Mouse (Mus musculus): ENCODE results near the gene Skiv2l. TPM values are rescaled to one million over a fixed set of nuclear protein-coding genes. Genes with fewer than 3 reads are reported as not detected.
A peak's percentile ranks its signal among the peaks of the same experiment; 100 is the strongest.

The Skiv2l gene
- total RNA-seq (2021) = 10 to 100 TPM; 70.9 to 80.2 TPM
- long read RNA-seq, experiment 1, full-length matches to known transcripts = 21 of 60 reads
- long read RNA-seq, experiment 1, partial matches to known transcripts = 25 of 60 reads
- long read RNA-seq, experiment 1, other reads (novel, unspliced or antisense) = 14 of 60 reads
- long read RNA-seq, experiment 2, transcript Skiv2l-201 (28 exons, 3,951 nt) = major isoform, 50 of 158 reads
- long read RNA-seq, experiment 2, partial matches to known transcripts = 67 of 158 reads
- long read RNA-seq, experiment 2, other reads (novel, unspliced or antisense) = 41 of 158 reads

- DNase-seq (ENCODE audit: low spot score in 2 of 2) = peak; percentile 96 to 98
These were observed at the start of gene Skiv2l, which contains the start of gene Nelfe for GRCm38 (mm10) chr17:34849722-34850516. Gene Skiv2l (minus strand): TSS chr17:34850210. Gene Nelfe (plus strand): TSS chr17:34850391.

- DNase-seq (ENCODE audit: low spot score in 2 of 2) = peak in 1 of 2 experiments; percentile 45
These were observed 49.3 kb upstream of the Skiv2l start for GRCm38 (mm10) chr17:34899053-34899889.

- DNase-seq (ENCODE audit: low spot score in 2 of 2) = no peak
These were observed 48.7 kb upstream of the Skiv2l start for GRCm38 (mm10) chr17:34898706-34899052.

GRCm38 (mm10) chr17:34898160-34898586 lies 48.2 kb upstream of the Skiv2l start, which contains the start of the genes C2 and Ehmt2:
Gene C2 (minus strand): TSS chr17:34898265.
Gene Ehmt2 (plus strand): TSS chr17:34898469.
- DNase-seq (ENCODE audit: low spot score in 2 of 2) = peak; percentile 64 to 69

- no peak for DNase-seq (ENCODE audit: low spot score in 2 of 2)
These were observed 47.6 kb upstream of the Skiv2l start for GRCm38 (mm10) chr17:34897373-34898159.

GRCm38 (mm10) chr17:34896366-34896765 lies 46.4 kb upstream of the Skiv2l start:
- no peak for DNase-seq (ENCODE audit: low spot score in 2 of 2)

GRCm38 (mm10) chr17:34895724-34896123 lies 45.7 kb upstream of the Skiv2l start:
- no peak for DNase-seq (ENCODE audit: low spot score in 2 of 2)

- peak in 1 of 2 experiments; percentile 38 for DNase-seq (ENCODE audit: low spot score in 2 of 2)
These were observed 45.0 kb upstream of the Skiv2l start for GRCm38 (mm10) chr17:34894801-34895530.

GRCm38 (mm10) chr17:34894074-34894597 lies 44.1 kb upstream of the Skiv2l start:
- peak; percentile 89 to 94 for DNase-seq (ENCODE audit: low spot score in 2 of 2)

GRCm38 (mm10) chr17:34893072-34893824 lies 43.2 kb upstream of the Skiv2l start:
- no peak for DNase-seq (ENCODE audit: low spot score in 2 of 2)

- no peak for DNase-seq (ENCODE audit: low spot score in 2 of 2)
These were observed 41.4 kb upstream of the Skiv2l start for GRCm38 (mm10) chr17:34891377-34891776.

GRCm38 (mm10) chr17:34890074-34890743 lies 40.2 kb upstream of the Skiv2l start:
- DNase-seq (ENCODE audit: low spot score in 2 of 2) = no peak

GRCm38 (mm10) chr17:34887942-34888341 lies 37.9 kb upstream of the Skiv2l start:
- no peak for DNase-seq (ENCODE audit: low spot score in 2 of 2)

GRCm38 (mm10) chr17:34885615-34886014 lies 35.6 kb upstream of the Skiv2l start:
- DNase-seq (ENCODE audit: low spot score in 2 of 2) = no peak

GRCm38 (mm10) chr17:34884704-34885103 lies 34.7 kb upstream of the Skiv2l start:
- no peak for DNase-seq (ENCODE audit: low spot score in 2 of 2)

- no peak for DNase-seq (ENCODE audit: low spot score in 2 of 2)
These were observed 33.3 kb upstream of the Skiv2l start for GRCm38 (mm10) chr17:34883332-34883731.

GRCm38 (mm10) chr17:34881683-34882310 lies 31.8 kb upstream of the Skiv2l start, which contains the start of gene Gm20547:
Gene Gm20547 (minus strand): TSS chr17:34882042.
- no peak for DNase-seq (ENCODE audit: low spot score in 2 of 2)

- DNase-seq (ENCODE audit: low spot score in 2 of 2) = no peak
These were observed 31.2 kb upstream of the Skiv2l start for GRCm38 (mm10) chr17:34881166-34881565.
